Mouse (Mus musculus): ENCODE data around the gene Zfc3h1.

DNA sequence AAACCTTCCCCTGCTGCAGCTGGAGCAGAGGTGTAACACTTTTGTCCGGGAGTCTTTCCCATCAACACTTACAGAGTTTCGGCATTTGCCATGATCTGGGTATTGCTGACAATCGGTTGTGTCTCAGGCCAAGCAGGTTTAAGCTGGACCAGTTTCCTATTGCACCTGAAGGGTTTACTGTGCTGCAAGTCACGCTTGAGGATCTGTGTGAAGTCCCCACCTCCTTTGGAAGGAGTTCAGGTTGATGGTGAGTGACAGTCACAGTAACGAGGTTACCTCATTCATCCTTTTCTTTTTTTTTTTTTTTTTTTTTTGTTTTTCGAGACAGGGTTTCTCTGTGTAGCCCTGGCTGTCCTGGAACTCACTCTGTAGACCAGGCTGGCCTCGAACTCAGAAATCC is 28.7 kb upstream of the Zfc3h1 start:
- TF ChIP-seq POLR2A (IDR thresholded peaks at IDR 0.05; ENCODE audit: low read depth, low read length), result no peak
- no peak for TF ChIP-seq CTCF (IDR thresholded peaks at IDR 0.05; ENCODE audit: extremely low read depth, insufficient read depth, insufficient read length, insufficient replicate concordance)

Data from spleen, adult 2 months (tissue).